Mouse (Mus musculus) c-Kit-negative CD71-positive TER-119-positive erythroid progenitor cells, embryonic 14.5 days (primary cell): ENCODE results near the gene Dedd2.

Experiments
- DNase-seq: peaks from one replicate; pipeline ENCODE4 v3.0.0-alpha.2; 2013; ENCODE audit warnings: low read depth, low spot score

Gene Dedd2

GRCm38 (mm10) chr7:25179606-25180161, 40.7 kb downstream of the Dedd2 start, which contains the start of gene Pou2f2:
Gene Pou2f2 (minus strand): TSS chr7:25179726.
- DNase-seq, result no peak

- no peak for DNase-seq
Observed at GRCm38 (mm10) chr7:25178787-25179605, 41.4 kb downstream of the Dedd2 start.

- no peak for DNase-seq
Observed at GRCm38 (mm10) chr7:25178317-25178716, 42.1 kb downstream of the Dedd2 start.

GRCm38 (mm10) chr7:25174343-25174742, 46.1 kb downstream of the Dedd2 start:
- no peak for DNase-seq

- no peak for DNase-seq
Observed at GRCm38 (mm10) chr7:25172669-25173068, 47.7 kb downstream of the Dedd2 start.

GRCm38 (mm10) chr7:25170583-25170982, 49.8 kb downstream of the Dedd2 start:
- DNase-seq, result no peak

- no peak for DNase-seq
Observed at GRCm38 (mm10) chr7:25166106-25166505, 54.3 kb downstream of the Dedd2 start.

GRCm38 (mm10) chr7:25156158-25156648, 64.2 kb downstream of the Dedd2 start:
- DNase-seq, result peak; percentile 45

GRCm38 (mm10) chr7:25155469-25156157, 64.8 kb downstream of the Dedd2 start:
- peak; percentile 76 for DNase-seq

- peak; percentile 25 for DNase-seq
Observed at GRCm38 (mm10) chr7:25154648-25155047, 65.8 kb downstream of the Dedd2 start.

- no peak for DNase-seq
Observed at GRCm38 (mm10) chr7:25153841-25154240, 66.6 kb downstream of the Dedd2 start.

GRCm38 (mm10) chr7:25151916-25152556, 68.4 kb downstream of the Dedd2 start:
- no peak for DNase-seq

- no peak for DNase-seq
Observed at GRCm38 (mm10) chr7:25151009-25151408, 69.4 kb downstream of the Dedd2 start.

- DNase-seq, result no peak
Observed at GRCm38 (mm10) chr7:25150151-25150663, 70.2 kb downstream of the Dedd2 start.
